In genomic region chrX:135876679-135877078, GRCm38 (mm10) we compare ENCODE assay signal across 32 mouse cellular contexts. TPM values are rescaled to one million over a fixed set of nuclear protein-coding genes. Genes with fewer than 3 reads are reported as not detected.
"Had no signal": no experiment of that assay in that cellular context is flagged by ENCODE, and none has a peak within 500 bp of the region (broad histone marks: within the 10 kb centered on the region; RNA-seq: fewer than 3 reads in every experiment).

No protein-coding gene starts in this region.

- H3K36me3 ChIP-seq: limb, embryonic 10.5 days; limb, embryonic 12.5 days; limb, embryonic 13.5 days; limb, embryonic 15.5 days; liver, embryonic 12.5 days; liver, embryonic 13.5 days; liver, embryonic 15.5 days; lung, embryonic 15.5 days; midbrain, embryonic 10.5 days; midbrain, embryonic 12.5 days; midbrain, embryonic 13.5 days; midbrain, embryonic 15.5 days had no signal

- H3K4me1 ChIP-seq: limb, embryonic 10.5 days; limb, embryonic 12.5 days; limb, embryonic 13.5 days; limb, embryonic 15.5 days; liver, embryonic 12.5 days; liver, embryonic 13.5 days; liver, embryonic 15.5 days; lung, embryonic 15.5 days; midbrain, embryonic 10.5 days; midbrain, embryonic 12.5 days; midbrain, embryonic 13.5 days; midbrain, embryonic 15.5 days had no signal

- H3K27ac ChIP-seq: limb, embryonic 10.5 days; limb, embryonic 12.5 days; limb, embryonic 13.5 days; limb, embryonic 15.5 days; liver, embryonic 12.5 days; liver, embryonic 13.5 days; liver, embryonic 14.5 days; liver, embryonic 15.5 days; lung, embryonic 15.5 days; macrophage; midbrain, embryonic 10.5 days; midbrain, embryonic 12.5 days; midbrain, embryonic 13.5 days; midbrain, embryonic 15.5 days had no signal

- H3K4me3 ChIP-seq: limb, embryonic 10.5 days; limb, embryonic 12.5 days; limb, embryonic 13.5 days; limb, embryonic 15.5 days; liver, embryonic 12.5 days; liver, embryonic 13.5 days; liver, embryonic 15.5 days; lung, embryonic 15.5 days; megakaryocyte, embryonic 14.5 days; midbrain, embryonic 10.5 days; midbrain, embryonic 12.5 days; midbrain, embryonic 13.5 days; midbrain, embryonic 15.5 days; myocyte had no signal

- ATAC-seq: liver, embryonic 12.5 days; liver, postnatal 0 days; lung, postnatal 0 days; midbrain, embryonic 13.5 days; midbrain, embryonic 15.5 days; midbrain, embryonic 16.5 days had no signal

- H3K9me3 ChIP-seq: limb, embryonic 10.5 days; limb, embryonic 12.5 days; limb, embryonic 13.5 days; limb, embryonic 15.5 days; liver, embryonic 12.5 days; liver, embryonic 13.5 days; liver, embryonic 15.5 days; lung, embryonic 15.5 days; megakaryocyte, embryonic 14.5 days; midbrain, embryonic 10.5 days; midbrain, embryonic 12.5 days; midbrain, embryonic 13.5 days; midbrain, embryonic 15.5 days had no signal

- H3K9ac ChIP-seq: limb, embryonic 12.5 days; limb, embryonic 13.5 days; limb, embryonic 15.5 days; liver, embryonic 12.5 days; liver, embryonic 13.5 days; liver, embryonic 14.5 days; liver, embryonic 15.5 days; liver, postnatal 0 days; lung, embryonic 14.5 days; lung, embryonic 15.5 days; midbrain, embryonic 12.5 days; midbrain, embryonic 13.5 days; midbrain, embryonic 15.5 days had no signal

- H3K4me2 ChIP-seq: limb, embryonic 12.5 days; limb, embryonic 13.5 days; limb, embryonic 15.5 days; liver, embryonic 11.5 days; liver, embryonic 12.5 days; liver, embryonic 13.5 days; liver, embryonic 15.5 days; lung, embryonic 14.5 days; lung, embryonic 15.5 days; midbrain, embryonic 11.5 days; midbrain, embryonic 12.5 days; midbrain, embryonic 13.5 days; midbrain, embryonic 15.5 days had no signal

- DNase-seq: left cerebral cortex, postnatal 4 days; liver; liver, embryonic 13.5 days; liver, postnatal 0 days; lung, adult 18-20 months; lung, adult 2 months; lung, embryonic 14.5 days; lung, postnatal 10 days; lung, postnatal 14 days; lung, postnatal 36 days; lung, postnatal 4 days; midbrain, embryonic 14.5 days had no signal

- H3K27me3 ChIP-seq: limb, embryonic 12.5 days; limb, embryonic 13.5 days; liver, embryonic 12.5 days; liver, embryonic 13.5 days; liver, embryonic 15.5 days; lung, embryonic 15.5 days; megakaryocyte, embryonic 14.5 days; midbrain, embryonic 12.5 days; midbrain, embryonic 13.5 days; midbrain, embryonic 15.5 days had no signal

RNA-seq across cellular contexts. Expression of gene Gprasp2, which starts 37.8 kb away (rescaled TPM):
- total RNA-seq: monocyte, adult 5-6 weeks had no signal
- polyA plus RNA-seq: macrophage had no signal
